Mouse (Mus musculus) hindbrain, embryonic 12.5 days (tissue): Measurements from ENCODE around the gene Cadm1. TPM values are rescaled to one million over a fixed set of nuclear protein-coding genes. Genes with fewer than 3 reads are reported as not detected.

Source experiments
- ATAC-seq: fragments of 200-750 bp; cut with Nextera tagmentation; 2 replicates; pipeline ENCODE4 v1.8.0; 2017; ENCODE audit warnings: moderate TSS enrichment; ENCODE audit not compliant: low FRiP score
- H3K27ac ChIP-seq: fragments of 300-500 bp; sonication (generic); 2 replicates; pipeline ENCODE4 v1.5.1; 2016; ENCODE audit warnings: mild to moderate bottlenecking
- H3K27me3 ChIP-seq: fragments of 300-500 bp; sonication (generic); 2 replicates; pipeline ENCODE4 v1.6.1; 2016; ENCODE audit warnings: mild to moderate bottlenecking
- H3K36me3 ChIP-seq: fragments of 300-500 bp; sonication (generic); 2 replicates; pipeline ENCODE4 v1.6.1; 2016; ENCODE audit warnings: mild to moderate bottlenecking
- H3K4me1 ChIP-seq: fragments of 300-500 bp; sonication (generic); 2 replicates; pipeline ENCODE4 v1.6.1; 2016
- H3K4me2 ChIP-seq: fragments of 300-500 bp; sonication (generic); replicated peaks from 2 replicates; pipeline ENCODE4 v1.6.1; 2016; ENCODE audit warnings: mild to moderate bottlenecking
- H3K4me3 ChIP-seq: fragments of 300-500 bp; sonication (generic); 2 replicates; pipeline ENCODE4 v1.5.1; 2016; ENCODE audit warnings: mild to moderate bottlenecking
- H3K9ac ChIP-seq: fragments of 300-500 bp; sonication (generic); 2 replicates; pipeline ENCODE4 v1.6.1; 2016; ENCODE audit warnings: mild to moderate bottlenecking, moderate library complexity
- H3K9me3 ChIP-seq: fragments of 300-500 bp; sonication (generic); replicated peaks from 2 replicates; pipeline ENCODE4 v1.6.1; 2016; ENCODE audit warnings: mild to moderate bottlenecking
- WGBS: fragments of 180-500 bp; shearing (Covaris S2); methylation state at CpG from one replicate; pipeline ENCODE4 v1.1.7; 2016; 5-methylcytosine and 5-hydroxymethylcytosine counted together
- polyA plus RNA-seq: library from polyadenylated mRNA; unstranded; fragments of >200 nt; fragmentation: Nextera tagmentation; extraction: Ambion mirVana; gene quantifications from 2 replicates; pipeline ENCODE4 v1.2.1, GENCODE M21; 2016

Cadm1 gene
- polyA plus RNA-seq, 1 experiment from 2014 or later = 120 TPM

GRCm38 (mm10) chr9:47616391-47616790 is 86.4 kb downstream of the Cadm1 start:
- WGBS = 76% methylated on average over 4 of the region's 4 CpGs
- ATAC-seq = no peak
- Histone ChIP-seq H3K9me3 (no peaks in the 10 kb centered on the region), H3K9ac (no peak overlapping the region), H3K4me1 (peaks cover 35% of the 10 kb centered on the region), H3K36me3 (no peaks in the 10 kb centered on the region), H3K27ac (no peak overlapping the region), H3K4me2 (no peak overlapping the region), H3K4me3 (no peak overlapping the region), H3K27me3 (no peaks in the 10 kb centered on the region)

GRCm38 (mm10) chr9:47619501-47620029 is 89.6 kb downstream of the Cadm1 start:
- Histone ChIP-seq H3K27ac (no peak overlapping the region; the same call in 1 of the 2 replicates), H3K27me3 (no peaks in the 10 kb centered on the region), H3K9me3 (no peaks in the 10 kb centered on the region), H3K4me2 (no peak overlapping the region), H3K4me3 (no peak overlapping the region), H3K36me3 (no peaks in the 10 kb centered on the region), H3K4me1 (peaks cover 46% of the 10 kb centered on the region), H3K9ac (no peak overlapping the region)
- WGBS = 70% methylated on average over 8 of the region's 8 CpGs
- no peak for ATAC-seq

GRCm38 (mm10) chr9:47623447-47624445 is 93.8 kb downstream of the Cadm1 start:
- no peaks in the 10 kb centered on the region for H3K27me3 ChIP-seq
- no peak overlapping the region for H3K9ac ChIP-seq
- no peak overlapping the region for H3K27ac ChIP-seq
- no peak overlapping the region for H3K4me2 ChIP-seq
- no peaks in the 10 kb centered on the region for H3K36me3 ChIP-seq
- ATAC-seq = no peak
- no peak overlapping the region for H3K4me3 ChIP-seq
- no peaks in the 10 kb centered on the region for H3K9me3 ChIP-seq
- peaks cover 27% of the 10 kb centered on the region for H3K4me1 ChIP-seq
- 52% methylated on average over 12 of the region's 12 CpGs for WGBS

GRCm38 (mm10) chr9:47624565-47625520 is 94.9 kb downstream of the Cadm1 start:
- 88% methylated on average over 17 of the region's 17 CpGs for WGBS
- Histone ChIP-seq H3K4me1 (peaks cover 21% of the 10 kb centered on the region), H3K36me3 (no peaks in the 10 kb centered on the region), H3K27ac (no peak overlapping the region), H3K9me3 (no peaks in the 10 kb centered on the region), H3K9ac (no peak overlapping the region), H3K4me3 (no peak overlapping the region), H3K4me2 (no peak overlapping the region), H3K27me3 (no peaks in the 10 kb centered on the region)
- no peak for ATAC-seq

GRCm38 (mm10) chr9:47625621-47626210 is 95.7 kb downstream of the Cadm1 start:
- H3K9me3 ChIP-seq = no peaks in the 10 kb centered on the region
- no peaks in the 10 kb centered on the region for H3K36me3 ChIP-seq
- ATAC-seq = no peak
- WGBS = 88% methylated on average over 7 of the region's 7 CpGs
- H3K9ac ChIP-seq = no peak overlapping the region
- H3K4me3 ChIP-seq = no peak overlapping the region
- H3K4me1 ChIP-seq = peaks cover 17% of the 10 kb centered on the region
- H3K27ac ChIP-seq = no peak overlapping the region
- no peak overlapping the region for H3K4me2 ChIP-seq
- H3K27me3 ChIP-seq = no peaks in the 10 kb centered on the region

- Histone ChIP-seq H3K27ac (no peak overlapping the region), H3K4me3 (no peak overlapping the region), H3K36me3 (no peaks in the 10 kb centered on the region), H3K4me1 (peaks cover 11% of the 10 kb centered on the region), H3K4me2 (no peak overlapping the region), H3K27me3 (no peaks in the 10 kb centered on the region), H3K9me3 (no peaks in the 10 kb centered on the region), H3K9ac (no peak overlapping the region)
- 99% methylated on average over 2 of the region's 2 CpGs for WGBS
- no peak for ATAC-seq
Measured at GRCm38 (mm10) chr9:47627966-47628365, 98.0 kb downstream of the Cadm1 start.

- Histone ChIP-seq H3K9ac (no peak overlapping the region), H3K36me3 (no peaks in the 10 kb centered on the region), H3K27ac (no peak overlapping the region), H3K4me2 (no peak overlapping the region), H3K9me3 (no peaks in the 10 kb centered on the region), H3K4me1 (peaks cover 8% of the 10 kb centered on the region), H3K27me3 (no peaks in the 10 kb centered on the region), H3K4me3 (no peak overlapping the region)
- WGBS = 88% methylated on average over 1 of the region's 1 CpGs
- ATAC-seq = no peak
Measured at GRCm38 (mm10) chr9:47628550-47628949, 98.6 kb downstream of the Cadm1 start.

- no peaks in the 10 kb centered on the region for H3K9me3 ChIP-seq
- H3K4me2 ChIP-seq = no peak overlapping the region
- no peak overlapping the region for H3K27ac ChIP-seq
- no peak for ATAC-seq
- H3K36me3 ChIP-seq = no peaks in the 10 kb centered on the region
- H3K4me1 ChIP-seq = peaks cover 9% of the 10 kb centered on the region; the same call in 1 of the 2 replicates
- 84% methylated on average over 3 of the region's 3 CpGs for WGBS
- no peaks in the 10 kb centered on the region for H3K27me3 ChIP-seq
- H3K4me3 ChIP-seq = no peak overlapping the region
- H3K9ac ChIP-seq = no peak overlapping the region
Measured at GRCm38 (mm10) chr9:47634695-47635094, 104.7 kb downstream of the Cadm1 start.

- WGBS = 62% methylated on average over 4 of the region's 4 CpGs
- no peak overlapping the region for H3K9ac ChIP-seq
Measured at GRCm38 (mm10) chr9:47642663-47643062, 112.7 kb downstream of the Cadm1 start.

GRCm38 (mm10) chr9:47645056-47645455 is 115.1 kb downstream of the Cadm1 start:
- H3K9me3 ChIP-seq = no peaks in the 10 kb centered on the region
- H3K4me2 ChIP-seq = no peak overlapping the region
- no peaks in the 10 kb centered on the region for H3K27me3 ChIP-seq
- H3K4me1 ChIP-seq = peaks cover 7% of the 10 kb centered on the region; the same call in 1 of the 2 replicates
- WGBS = 89% methylated on average over 2 of the region's 2 CpGs
- no peaks in the 10 kb centered on the region for H3K36me3 ChIP-seq
- no peak overlapping the region for H3K4me3 ChIP-seq
- H3K9ac ChIP-seq = no peak overlapping the region
- no peak for ATAC-seq
- H3K27ac ChIP-seq = no peak overlapping the region

More at GRCm38 (mm10) chr9:47642663-47643062, 112.7 kb downstream of the Cadm1 start:
- H3K36me3 ChIP-seq = no peaks in the 10 kb centered on the region
- H3K27ac ChIP-seq = no peak overlapping the region
- no peaks in the 10 kb centered on the region for H3K9me3 ChIP-seq
- peaks cover 13% of the 10 kb centered on the region; the same call in 1 of the 2 replicates for H3K4me1 ChIP-seq
- H3K27me3 ChIP-seq = no peaks in the 10 kb centered on the region
- no peak overlapping the region for H3K4me3 ChIP-seq
- no peak overlapping the region for H3K4me2 ChIP-seq
- no peak for ATAC-seq

- Histone ChIP-seq H3K27me3 (no peaks in the 10 kb centered on the region), H3K27ac (no peak overlapping the region), H3K4me3 (no peak overlapping the region), H3K9me3 (no peaks in the 10 kb centered on the region), H3K9ac (no peak overlapping the region), H3K4me2 (no peak overlapping the region), H3K36me3 (no peaks in the 10 kb centered on the region), H3K4me1 (0 out of 2 replicates have a peak, but pooled peaks cover 6% of the 10 kb centered on the region)
- 90% methylated on average over 11 of the region's 11 CpGs for WGBS
- no peak for ATAC-seq
Measured at GRCm38 (mm10) chr9:47651431-47651830, 121.5 kb downstream of the Cadm1 start.
